Mouse (Mus musculus): ENCODE data around the gene Ifit1bl1.

DNA sequence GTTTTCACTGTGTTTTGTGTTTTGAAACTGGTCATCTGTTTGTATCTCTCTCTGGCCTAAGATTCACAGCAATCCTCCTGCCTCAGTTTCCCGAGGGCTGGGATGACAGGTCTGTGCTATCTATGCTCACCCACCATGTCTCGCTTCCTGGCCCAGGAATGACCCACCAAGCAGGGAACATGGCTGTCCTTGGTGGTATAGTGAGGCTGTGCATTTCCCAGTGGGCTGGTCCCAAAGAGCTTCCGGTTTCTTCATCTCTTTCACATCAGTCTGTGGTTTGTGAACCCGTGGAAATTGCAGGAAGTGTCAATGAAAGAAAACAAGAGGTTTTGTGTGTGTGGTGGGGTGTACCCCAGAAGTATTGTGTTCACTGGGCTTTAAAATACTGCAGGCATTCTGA, 22.9 kb upstream of the Ifit1bl1 start:
- TF ChIP-seq CTCF (IDR thresholded peaks at IDR 0.05; ENCODE audit: low read depth) (no peak), EP300 (IDR thresholded peaks at IDR 0.05; ENCODE audit: low read depth) (no peak)
